Mouse (Mus musculus): ENCODE data around the gene Cela1. TPM values are rescaled to one million over a fixed set of nuclear protein-coding genes. Genes with fewer than 3 reads are reported as not detected.
A peak's percentile ranks its signal among the peaks of the same experiment; 100 is the strongest.

The Cela1 gene
- polyA plus RNA-seq, 1 experiment from 2014 or later: 13.1 TPM

DNA sequence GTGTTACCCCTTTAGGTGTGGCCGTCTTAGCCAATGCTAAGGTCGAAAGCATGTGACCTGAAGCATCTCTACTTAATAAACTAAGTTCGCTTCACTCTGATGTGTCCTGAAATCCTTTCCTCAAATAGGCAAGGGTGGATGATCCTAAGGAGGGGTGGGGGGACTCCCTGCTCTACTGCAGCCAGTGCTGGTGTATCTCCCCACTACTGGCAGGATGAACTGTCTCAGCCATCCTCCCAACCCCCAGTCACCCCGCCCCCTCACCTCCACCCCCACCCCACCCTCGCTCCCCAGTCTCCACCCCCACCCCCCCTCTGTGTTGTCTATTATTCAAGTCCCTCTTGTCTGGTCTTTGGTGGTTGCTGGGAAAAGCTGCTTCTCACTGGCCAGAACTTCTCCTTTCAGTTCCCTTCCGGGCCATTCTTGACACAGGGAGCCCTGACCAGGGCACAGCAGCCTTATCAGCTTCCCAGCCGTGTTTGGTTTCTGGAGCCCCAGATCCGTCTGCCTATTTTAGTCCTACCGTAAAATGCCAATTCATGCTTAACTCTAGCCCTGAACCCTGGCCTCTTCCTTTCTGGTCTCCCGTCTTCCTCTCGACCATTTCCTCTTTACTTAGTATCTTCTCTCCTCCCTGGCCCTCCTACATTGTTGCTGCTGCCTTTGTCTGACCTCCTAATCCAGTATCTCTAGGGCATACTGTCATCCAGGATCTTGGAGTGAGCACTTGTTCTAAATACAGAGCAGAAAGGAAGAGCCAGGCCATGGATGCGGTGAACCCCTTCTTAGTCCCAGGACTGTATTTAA lies 13.9 kb downstream of the Cela1 start:
- no peak for DNase-seq (ENCODE audit: low spot score)

DNA sequence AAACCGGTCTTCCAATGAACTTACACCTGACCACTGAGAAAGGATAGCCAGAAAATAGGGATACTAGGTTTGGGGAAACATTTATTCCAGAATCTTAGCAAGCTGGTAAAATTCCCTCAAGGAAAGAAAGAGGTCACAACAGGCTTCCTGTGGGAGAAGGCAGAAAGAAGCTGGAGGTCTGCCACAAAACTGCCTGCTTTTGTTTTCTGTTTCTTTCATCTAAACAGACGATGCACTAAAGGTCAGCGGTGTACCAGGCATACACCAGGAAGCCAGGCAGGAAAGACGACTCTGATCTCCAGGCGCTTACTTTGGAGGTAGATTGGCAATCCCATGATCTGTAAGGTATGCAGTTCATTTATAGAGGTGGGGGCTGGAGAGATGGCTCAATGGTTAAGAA lies 16.9 kb downstream of the Cela1 start:
- DNase-seq (ENCODE audit: low spot score): no peak

DNA sequence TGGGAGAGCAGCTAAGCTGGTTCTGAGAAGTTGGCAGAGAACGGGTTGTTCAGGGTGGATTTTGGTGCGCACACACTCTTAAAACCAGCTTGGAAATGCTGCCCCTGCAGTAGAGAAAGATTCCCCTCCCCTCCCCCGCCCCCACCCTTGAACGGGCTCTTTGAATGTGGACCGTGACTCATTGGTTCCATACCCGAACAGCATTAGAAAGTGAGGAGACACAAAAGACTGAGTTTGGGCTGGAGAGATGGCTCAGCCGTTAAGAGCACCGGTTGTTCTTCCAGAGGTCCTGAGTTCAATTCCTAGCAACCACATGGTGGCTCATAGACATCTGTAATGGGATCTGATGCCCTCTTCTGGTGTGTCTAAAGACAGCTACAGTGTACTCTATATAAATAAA lies 17.7 kb downstream of the Cela1 start:
- DNase-seq (ENCODE audit: low spot score): no peak

DNA sequence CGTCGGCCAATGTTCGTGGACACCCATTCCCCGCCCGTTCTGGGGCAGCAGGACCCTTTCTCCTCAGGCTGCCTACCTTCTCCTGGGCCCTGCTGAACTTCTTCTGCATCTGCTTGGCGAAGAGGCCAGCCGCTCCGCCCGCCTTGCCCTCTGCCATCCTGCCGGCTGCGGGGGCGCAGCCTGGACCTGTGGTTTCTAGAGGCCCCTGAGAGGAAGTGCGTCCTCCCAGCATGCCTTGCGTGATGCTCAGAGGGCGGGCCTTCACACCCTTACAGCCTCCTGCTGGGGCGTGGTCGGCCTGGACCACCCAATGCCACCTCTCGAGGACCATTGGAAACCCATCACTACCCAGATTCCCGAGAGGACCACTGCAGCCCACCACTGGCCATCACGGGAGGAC lies 18.4 kb downstream of the Cela1 start, which contains the start of gene Bin2:
TSS of gene Bin2 (minus strand) at position 217 of the 400 bp plus-strand sequence.
- peak; percentile 90 for DNase-seq (ENCODE audit: low spot score)

DNA sequence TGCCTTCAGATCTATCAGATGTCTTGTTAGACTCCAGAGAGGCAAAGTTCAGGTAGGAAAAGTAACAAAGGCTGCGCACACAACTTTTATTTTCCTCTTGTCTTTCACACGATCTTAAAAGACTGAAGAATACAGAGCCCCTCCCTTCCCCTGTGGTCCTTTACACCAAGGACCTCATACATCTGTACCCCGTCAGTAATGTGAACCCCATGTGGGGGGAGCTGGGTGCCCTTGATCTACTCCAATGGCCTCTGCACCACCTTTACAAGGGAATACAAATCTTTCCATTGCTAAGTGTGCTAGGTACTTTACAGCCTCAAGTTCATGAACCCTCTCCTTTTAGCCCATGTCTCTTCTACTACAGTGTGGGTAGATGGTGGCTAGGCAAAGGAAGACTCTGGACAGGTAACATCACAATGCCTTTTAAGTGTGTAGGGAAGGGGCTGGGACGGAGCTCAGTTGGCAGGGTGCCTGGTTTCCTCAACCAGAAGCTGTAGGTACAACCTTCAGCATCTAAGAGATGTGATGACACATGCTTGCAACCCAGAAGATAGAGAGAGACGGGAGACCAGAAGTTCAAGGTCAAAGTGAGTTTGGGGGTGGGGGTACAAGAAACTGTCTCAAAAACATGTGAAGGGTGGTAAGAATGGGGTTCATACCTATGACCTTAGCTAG lies 19.7 kb downstream of the Cela1 start:
- DNase-seq (ENCODE audit: low spot score): peak; percentile 47

DNA sequence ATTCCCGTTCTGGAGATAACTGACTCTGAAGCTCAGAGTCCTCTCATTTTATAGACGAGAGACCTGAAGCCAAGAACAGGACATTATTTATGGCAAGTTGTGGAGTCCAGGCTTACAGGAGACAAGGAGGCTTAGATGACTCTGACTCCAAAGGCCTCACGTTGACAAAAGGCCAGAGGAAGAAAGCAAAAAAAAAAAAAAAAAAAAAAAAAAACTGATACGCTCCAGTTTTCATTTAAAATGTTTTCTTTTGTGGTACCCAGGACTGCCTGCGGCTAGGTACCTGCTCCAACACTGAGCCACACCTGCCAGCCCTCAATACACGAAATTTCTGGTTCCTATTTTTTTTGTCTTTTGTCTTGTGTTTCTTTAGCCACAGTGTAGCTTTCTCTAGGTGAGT lies 20.3 kb downstream of the Cela1 start:
- DNase-seq (ENCODE audit: low spot score): no peak

DNA sequence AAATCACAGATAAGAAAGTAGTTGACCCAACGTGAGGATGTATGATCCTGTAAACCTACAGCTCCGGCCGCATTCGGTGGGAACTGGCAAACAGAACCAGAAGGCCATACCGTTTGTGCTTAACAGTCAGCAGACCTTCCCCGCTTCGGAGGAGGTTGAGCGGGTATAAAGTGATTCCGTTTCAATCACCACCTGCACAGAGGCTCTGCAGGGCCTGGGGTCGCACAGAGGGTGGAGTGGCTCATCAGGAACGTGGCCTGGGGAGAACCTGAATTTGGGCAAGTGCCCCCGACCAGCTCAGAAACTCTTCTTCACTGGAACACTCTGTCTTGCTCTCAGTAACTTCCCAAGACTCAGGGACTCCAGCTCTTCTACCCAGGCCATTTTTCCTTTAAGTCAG lies 20.9 kb downstream of the Cela1 start:
- DNase-seq (ENCODE audit: low spot score): no peak

DNA sequence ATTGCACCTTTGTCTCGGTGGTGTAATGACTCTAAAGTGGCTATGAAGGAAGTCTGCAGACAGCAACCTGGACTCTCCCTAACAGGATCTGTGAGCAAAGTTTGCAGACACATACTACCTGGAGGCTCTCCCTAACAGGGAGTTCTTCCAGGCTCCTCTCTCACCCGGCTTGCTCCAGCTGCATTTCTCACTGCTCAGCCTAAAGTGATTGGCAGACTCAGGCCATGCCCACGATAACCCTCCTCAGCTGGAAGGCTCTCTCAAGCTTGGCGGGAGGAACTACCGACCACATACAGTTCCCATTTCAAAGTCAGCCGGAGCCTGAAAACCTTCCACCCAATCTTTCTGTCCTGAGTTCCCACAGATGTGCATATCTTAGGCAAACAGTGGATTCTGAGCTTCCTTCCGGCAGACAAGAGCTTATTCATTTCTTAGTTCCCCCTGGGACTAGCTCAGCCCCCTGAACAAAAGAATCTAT lies 21.5 kb downstream of the Cela1 start:
- DNase-seq (ENCODE audit: low spot score): no peak

DNA sequence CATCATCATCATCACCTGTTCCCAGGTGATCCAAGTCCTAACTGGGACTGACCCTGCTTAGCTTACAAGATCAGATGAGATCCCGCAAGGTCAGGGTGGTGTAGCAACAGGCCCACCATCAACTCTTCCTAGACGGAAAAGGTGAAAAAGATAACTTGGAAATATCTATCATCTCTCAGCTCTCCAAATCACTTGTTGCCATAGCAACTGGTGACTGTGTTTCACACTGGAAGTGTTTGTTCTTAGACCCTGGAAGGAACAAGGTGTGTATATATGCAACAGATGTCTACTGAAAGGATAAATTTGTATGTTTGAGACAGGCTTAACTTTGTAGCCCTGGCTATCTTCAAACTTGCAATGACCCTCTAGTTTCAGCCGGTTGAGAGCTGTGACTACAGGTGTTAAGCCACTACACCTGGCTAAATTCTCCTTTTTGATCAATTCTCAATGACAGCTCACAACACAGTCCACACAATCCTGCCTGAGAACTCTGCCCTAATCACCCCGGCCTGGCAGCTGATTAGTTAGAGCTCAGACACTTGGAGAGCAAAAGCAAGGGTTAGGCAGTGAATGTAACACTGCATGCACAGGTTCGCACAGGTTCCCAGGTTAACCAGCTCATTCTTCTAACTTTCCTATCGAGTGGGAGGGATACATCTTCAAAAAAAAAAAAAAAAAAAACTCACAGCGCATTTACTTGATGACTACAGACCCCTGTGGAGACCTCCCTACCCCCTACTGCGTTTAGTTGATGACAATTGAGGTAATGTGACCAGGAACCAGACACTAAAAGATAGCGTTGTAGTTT lies 22.1 kb downstream of the Cela1 start:
- DNase-seq (ENCODE audit: low spot score): no peak

DNA sequence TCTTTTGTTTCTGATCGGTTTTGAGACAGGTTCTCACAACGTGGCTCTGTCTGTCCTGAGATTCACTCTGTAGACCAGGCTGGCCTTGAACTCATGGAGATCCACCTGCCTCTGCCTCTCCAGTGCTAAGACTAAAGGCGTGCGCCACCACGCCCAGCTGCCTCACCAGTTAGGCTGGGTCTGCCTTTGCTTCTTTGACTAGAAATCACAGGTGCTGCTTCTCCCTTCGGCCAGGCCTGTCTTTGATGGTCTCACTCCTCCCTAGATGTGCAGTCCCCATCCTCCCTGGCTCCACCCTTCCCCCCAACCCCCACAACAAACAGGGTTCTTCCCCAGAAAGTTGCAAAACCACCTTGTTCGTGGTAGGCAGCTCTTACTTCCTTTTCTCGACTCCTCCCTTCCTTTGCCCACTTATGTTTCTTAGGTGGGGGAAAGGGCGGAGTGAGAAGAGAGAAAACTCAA lies 22.9 kb downstream of the Cela1 start:
- peak; percentile 67 for DNase-seq (ENCODE audit: low spot score)

DNA sequence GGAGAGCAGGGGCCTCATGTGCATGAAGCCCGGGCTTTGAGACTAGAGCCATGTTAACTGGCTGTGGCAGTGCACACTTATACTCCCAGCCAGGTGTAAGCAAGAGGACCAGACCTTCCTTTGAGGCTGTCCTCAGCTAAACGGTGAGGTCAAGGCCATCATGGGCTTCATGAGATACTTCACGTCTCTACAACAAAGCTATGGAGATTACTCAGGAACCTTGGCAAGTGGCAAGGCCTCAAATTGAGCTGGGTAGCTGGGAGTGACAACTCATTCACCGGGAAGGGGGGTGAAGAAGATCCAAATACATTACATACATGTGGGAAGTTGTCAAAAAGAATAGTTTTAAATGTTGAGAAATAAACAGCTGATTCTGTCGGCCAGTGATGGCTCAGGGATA lies 26.9 kb downstream of the Cela1 start:
- no peak for DNase-seq (ENCODE audit: low spot score)

DNA sequence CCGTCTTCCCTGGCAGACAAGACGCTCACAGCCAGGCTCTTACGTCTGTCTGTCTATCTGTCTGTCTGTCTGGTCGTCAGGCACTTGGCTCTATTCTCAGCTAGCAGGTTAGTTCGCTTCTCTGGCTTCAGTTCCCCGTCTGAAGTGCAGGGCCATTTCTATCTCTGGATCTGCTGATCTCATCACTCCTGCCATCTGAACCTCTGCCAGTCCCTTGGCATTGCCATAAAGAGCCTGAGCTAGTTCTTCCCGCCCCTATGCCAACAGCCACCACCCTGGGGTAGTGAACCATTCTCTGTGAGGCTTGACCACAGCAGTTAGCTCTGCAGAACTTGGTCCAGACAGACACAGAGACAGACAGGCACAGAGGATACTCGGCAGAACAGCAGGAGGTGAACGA lies 27.4 kb downstream of the Cela1 start:
- DNase-seq (ENCODE audit: low spot score): no peak

DNA sequence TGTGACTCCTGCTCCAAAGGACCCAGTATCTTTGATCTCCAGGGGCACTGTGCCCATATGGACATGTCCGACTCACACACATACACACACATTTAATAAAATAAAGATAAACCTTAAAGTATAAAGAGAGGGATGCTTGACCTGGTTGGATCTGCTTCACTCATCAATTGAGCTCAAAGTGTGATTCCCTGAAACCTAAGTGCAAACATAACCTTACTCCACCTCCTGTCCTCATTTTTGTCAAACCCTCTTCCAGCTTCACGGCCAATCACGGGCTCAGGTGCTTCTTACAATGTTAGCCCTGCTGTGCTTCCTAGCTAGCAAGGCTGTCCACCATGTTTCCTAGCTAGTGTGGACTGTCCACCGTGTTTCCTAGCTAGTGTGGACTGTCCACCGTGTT lies 32.5 kb downstream of the Cela1 start:
- no peak for DNase-seq (ENCODE audit: low spot score)

DNA sequence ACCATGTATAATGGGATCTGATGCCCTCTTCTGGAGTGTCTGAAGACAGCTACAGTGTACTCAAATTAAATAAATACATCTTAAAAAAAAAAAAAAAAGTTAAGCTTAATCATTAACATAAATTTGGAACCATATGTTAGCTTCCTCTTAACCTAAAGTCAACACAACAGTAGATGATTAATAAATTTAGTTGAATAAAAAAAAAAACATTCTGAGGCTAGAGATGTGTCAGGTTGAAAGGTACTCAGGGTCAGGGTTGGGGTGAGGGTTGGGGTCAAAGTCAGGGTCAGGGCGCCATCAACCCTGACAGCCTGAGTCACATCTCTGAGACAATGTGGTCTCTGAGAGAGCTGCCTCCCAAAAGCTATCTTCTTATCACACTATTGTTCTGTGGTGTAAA lies 33.5 kb downstream of the Cela1 start:
- DNase-seq (ENCODE audit: low spot score): no peak

DNA sequence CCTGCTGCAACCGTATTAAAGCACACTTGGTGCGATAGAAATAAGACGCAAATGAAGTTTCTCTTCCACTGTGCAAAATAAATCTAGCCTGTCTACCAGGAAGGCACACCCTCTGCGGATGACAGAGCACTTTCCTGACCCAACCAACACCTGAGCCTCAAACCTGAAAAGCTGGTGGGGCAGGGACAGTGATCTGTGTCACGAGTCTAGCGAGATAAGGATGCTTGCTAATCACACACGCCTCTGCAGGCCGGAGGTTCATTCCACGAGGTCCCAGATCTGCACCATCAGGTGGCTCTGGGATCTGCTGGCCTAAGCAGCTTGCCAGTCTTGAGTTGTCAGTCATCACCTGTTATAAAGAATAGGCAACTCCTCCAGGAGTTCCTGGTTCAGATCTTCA lies 36.1 kb downstream of the Cela1 start:
- no peak for DNase-seq (ENCODE audit: low spot score)

DNA sequence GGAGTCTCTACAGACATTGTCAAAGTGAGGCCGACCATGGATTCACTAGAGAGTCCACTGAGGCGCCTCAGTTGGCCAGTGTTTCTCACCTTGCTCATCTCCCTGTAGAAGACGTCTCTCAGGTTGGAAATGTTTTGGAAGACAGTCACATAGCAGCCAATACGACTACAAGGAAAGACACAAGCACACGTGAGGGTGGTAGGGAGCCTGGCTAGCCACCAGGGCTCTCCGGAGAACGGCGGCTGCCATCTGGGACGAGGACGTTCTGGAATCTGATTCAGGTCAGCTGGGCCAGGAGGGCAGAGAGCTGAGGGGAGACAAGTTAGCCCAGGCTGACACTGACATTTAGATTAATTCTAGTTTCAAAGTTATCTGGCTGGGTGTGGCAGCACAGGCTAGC lies 37.6 kb downstream of the Cela1 start:
- DNase-seq (ENCODE audit: low spot score): no peak

DNA sequence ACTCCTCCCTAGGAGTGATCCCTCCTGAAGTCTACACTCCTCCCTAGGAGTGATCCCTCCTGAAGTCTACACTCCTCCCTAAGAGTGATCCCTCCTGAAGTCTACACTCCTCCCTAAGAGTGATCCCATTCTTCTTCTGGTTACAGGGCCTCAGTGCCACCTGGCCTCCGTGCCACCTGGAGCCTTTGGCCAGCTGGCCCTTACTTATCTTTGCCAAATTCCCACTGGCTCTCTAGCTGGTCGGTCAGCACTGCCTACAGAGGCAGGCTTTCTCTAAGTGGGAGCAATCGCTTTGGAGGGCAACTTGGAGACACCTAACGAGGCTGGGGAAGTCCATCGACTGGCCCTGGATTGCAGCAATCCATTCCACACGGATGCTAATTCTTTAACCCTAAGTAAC lies 41.6 kb downstream of the Cela1 start:
- no peak for DNase-seq (ENCODE audit: low spot score)

DNA sequence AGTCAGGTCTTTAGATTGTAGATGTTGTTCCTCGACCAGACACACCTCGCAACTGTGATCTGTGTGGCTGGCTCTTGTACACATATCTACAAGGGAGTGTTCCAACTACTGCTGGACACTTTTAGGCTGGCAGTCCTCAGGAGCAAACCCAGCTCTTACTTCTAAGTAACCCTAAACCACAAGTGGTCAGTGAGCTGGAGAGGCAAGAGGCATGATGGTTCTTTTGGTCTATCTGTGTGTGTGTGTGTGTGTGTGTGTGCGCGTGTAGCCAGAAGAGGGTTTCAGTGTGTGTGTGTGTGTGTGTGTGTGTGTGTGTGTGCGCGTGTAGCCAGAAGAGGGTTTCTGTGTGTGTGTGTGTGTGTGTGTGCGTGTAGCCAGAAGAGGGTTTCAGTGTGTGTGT lies 45.3 kb downstream of the Cela1 start:
- DNase-seq (ENCODE audit: low spot score): no peak

DNA sequence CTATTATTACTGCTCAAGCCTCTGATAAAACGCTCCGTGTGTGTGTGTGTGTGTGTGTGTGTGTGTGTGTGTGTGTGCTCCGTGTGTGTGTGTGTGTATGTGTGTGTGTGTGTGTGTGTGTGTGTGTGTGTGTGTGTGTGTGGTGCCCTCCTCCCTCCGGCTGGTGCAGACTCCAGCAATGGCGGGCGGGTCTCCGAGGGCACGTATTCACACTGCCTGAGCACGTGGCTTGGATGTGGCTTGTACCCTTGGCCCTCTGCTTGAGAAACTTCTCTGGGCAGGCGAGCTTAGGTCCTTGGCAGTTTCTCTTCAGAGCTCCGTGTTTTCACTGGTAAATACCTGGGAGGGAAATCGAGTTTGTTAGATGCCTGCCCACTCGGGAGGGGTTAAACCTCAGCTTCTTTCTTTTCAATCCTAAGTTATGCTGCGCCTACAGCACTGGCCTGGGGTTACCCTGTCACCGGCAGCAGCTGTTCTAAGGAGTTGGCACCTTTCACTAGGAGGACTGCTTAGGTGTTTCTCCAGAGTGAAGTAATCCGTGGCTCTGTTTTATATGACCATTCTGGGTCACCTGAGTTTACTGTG lies 46.4 kb downstream of the Cela1 start:
- DNase-seq (ENCODE audit: low spot score): no peak

DNA sequence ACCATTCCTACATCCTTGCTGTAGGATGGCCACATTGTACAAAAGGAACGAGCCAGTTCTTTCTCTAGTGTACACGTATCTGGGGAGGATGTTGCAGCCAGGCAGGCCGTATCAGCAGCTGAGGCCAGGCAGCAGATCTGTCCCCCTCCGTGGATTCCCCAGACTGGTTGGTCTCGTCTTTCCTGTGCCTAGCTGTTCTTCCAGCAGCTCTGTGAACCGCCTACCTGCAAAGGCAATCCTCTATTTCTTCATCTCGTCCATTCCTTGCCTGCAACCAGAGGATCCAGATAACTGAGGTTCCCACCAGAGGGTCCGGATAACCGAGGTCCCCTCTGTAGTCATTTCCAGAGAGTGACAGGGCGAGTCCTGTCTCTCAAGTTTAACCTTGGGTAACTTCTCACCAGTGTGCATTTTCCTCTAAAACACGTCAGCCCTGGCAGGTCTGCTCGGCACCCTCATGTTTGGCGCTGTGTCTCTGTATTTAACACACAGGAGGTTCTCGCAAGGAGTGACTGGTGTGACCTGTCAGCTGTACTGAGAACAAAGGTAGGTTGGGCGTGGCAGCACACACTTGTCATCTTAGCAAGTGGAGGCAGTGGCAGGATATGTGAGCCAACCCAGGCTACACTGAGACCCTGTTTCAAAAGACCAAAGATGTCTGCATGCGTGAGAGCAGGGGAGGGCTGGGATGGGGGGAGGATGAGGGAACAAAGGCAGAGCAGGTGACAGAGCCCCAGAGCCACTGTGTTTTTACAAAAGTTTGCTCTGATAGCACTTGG lies 47.6 kb downstream of the Cela1 start:
- no peak for DNase-seq (ENCODE audit: low spot score)

DNA sequence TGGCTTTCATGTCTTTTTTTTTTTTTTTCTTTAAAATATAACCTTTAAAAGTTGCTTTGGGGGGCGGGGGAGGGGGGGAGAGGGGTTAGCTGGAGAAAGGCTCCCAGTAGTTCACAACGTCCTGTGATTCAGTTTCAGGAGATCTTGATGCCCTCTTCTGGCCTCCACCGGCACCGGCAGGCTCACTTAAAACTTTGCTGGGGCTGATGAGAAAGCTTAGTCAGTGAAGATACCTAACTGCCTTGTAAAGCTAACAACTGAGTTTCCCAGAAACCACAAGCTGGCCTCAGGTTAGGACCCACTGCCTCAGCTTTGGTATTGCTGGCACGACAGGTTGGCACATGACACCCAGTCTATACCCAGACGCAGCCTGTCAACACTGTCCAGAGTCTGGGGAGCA lies 50.1 kb downstream of the Cela1 start:
- DNase-seq (ENCODE audit: low spot score): peak; percentile 62
